Mouse (Mus musculus): ENCODE results near the gene Tecpr2. TPM values are rescaled to one million over a fixed set of nuclear protein-coding genes. Genes with fewer than 3 reads are reported as not detected.

Gene Tecpr2
- polyA plus RNA-seq (2015; fragmentation: Nextera tagmentation; extraction: Ambion mirVana), result 5.0 and 5.4 TPM in 2 replicates

DNA sequence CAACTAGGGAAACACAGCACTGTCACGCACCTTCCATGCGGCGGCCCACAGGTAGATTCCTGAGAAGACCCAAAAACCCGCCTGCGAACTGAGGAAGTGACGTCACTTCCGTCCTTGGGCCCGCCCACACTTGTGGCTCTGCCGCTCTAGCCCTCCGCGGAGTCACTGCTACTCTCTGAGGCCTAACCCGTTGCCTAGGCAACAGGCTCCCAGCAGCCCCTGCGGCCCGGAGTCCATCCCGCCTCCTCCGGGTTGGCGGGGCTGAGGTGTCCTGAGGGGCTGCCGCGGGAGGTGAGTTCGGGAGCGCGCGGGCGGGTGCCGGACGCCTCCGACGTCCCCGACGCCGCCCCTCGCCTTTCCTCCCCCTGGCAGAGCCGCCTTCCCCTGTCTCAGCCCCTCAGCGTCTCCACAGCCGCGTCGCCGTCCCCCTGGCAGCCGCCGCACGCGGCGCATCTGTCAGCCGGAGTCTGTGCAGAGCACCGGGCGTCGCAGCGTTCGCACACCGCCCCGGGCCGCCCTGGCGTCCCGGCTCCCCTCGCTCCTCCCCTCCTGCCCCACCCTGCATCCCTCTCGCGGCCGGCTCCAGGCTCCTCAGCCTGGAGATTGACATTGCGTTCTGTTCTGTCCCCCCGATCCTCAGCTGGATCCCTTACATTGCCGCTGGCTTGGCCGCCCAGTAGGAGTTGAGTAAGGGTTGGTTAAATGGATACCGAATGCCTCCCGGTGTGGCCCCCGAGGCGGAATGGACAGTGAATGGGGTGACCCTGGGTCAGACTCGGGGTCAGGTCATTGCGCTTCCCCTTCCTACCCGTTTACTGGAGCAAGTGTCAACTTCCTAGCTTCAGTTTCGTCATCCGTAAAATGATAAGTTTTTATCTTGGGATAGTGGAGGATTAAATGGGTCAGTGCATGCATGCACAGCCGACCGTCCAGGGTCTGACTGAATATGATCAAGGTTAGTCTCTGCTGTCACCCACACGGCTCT is at the start of gene Tecpr2, which contains the start of gene Cinp:
Gene Tecpr2, plus strand, starts transcription at position 229 of the 985 bp plus-strand sequence.
Gene Cinp, minus strand, starts transcription at position 110 of the 985 bp plus-strand sequence.
- under 1% methylated on average over 69 of the region's 74 CpGs for WGBS
- peak; percentile 99 for ATAC-seq (ENCODE audit: insufficient number of reproducible peaks, insufficient read depth, low FRiP score, low TSS enrichment, low read depth)
- H3K4me2 ChIP-seq, result peak within 1 kb of the TSS; percentile 88
- H3K4me3 ChIP-seq, result peak within 1 kb of the TSS; percentile 79
- H3K9me3 ChIP-seq, result no peaks in the 10 kb centered on the region
- peaks cover 17% of the 10 kb centered on the region for H3K4me1 ChIP-seq
- peak within 1 kb of the TSS; percentile 84 for H3K9ac ChIP-seq
- H3K36me3 ChIP-seq, result no peaks in the 10 kb centered on the region
- H3K27me3 ChIP-seq, result no peaks in the 10 kb centered on the region
- H3K27ac ChIP-seq, result peak within 1 kb of the TSS; percentile 85

DNA sequence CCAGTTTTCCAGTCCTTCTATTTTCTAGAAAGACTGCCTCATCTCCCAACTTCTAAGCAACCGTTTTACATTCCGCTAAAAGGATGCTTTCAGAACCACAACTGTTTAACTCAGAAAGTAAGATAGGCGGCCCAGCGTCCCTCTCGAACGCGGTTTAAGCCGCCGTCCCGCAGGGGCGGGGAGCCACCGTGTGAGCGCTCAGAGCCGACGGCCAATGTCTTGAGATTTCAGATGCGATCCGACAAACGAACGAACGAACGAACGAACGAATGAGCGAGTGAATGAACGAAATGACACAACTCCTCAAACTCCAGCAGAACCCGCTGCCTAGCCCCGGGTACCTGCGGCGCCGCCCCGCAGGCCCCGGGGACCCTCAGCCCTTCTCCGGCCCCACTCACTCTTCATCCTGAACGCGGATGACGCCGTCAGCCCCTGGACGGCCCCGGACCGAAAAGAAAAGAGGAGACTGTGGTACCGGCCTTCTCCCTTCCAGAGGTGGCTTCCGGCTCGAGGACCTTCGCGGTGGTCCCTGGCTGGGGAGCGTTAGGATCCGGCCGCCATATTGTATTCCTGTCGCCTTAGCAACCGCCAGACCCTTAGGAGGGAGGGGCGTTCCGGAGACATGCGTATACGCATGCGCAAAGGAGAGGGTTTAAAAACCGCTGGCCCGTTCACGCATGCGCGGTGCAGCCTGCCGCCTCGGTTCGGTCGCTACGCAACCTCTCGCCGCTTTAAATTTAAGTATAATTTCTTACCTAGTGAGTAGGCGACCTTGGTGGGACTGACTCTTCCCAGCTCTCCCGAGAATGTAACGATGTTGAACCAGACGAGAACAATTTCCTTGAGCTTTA is 48.5 kb upstream of the Tecpr2 start, which contains the start of gene Mok:
Gene Mok, minus strand, starts transcription at position 592 of the 851 bp plus-strand sequence.
- no peaks in the 10 kb centered on the region for H3K9me3 ChIP-seq
- H3K36me3 ChIP-seq, result no peaks in the 10 kb centered on the region
- ATAC-seq (ENCODE audit: insufficient number of reproducible peaks, insufficient read depth, low FRiP score, low TSS enrichment, low read depth), result peak; percentile 69; the same call in 1 of the 2 replicates
- H3K4me2 ChIP-seq, result peak within 1 kb of the TSS; percentile 65
- under 1% methylated on average over 71 of the region's 71 CpGs for WGBS
- H3K4me1 ChIP-seq, result peaks cover 27% of the 10 kb centered on the region
- peak within 1 kb of the TSS; percentile 73 for H3K4me3 ChIP-seq
- H3K27me3 ChIP-seq, result 0 out of 2 replicates have a peak, but pooled peaks cover 3% of the 10 kb centered on the region
- H3K27ac ChIP-seq, result peak within 1 kb of the TSS; percentile 12; the same call in 1 of the 2 replicates
- peak within 1 kb of the TSS; percentile 76 for H3K9ac ChIP-seq

GRCm38 (mm10) chr12:110841731-110842493 is 47.2 kb upstream of the Tecpr2 start:
- peaks cover 14% of the 10 kb centered on the region for H3K27me3 ChIP-seq
- H3K9ac ChIP-seq, result no peak overlapping the region
- H3K4me3 ChIP-seq, result no peak overlapping the region
- H3K27ac ChIP-seq, result no peak overlapping the region
- no peaks in the 10 kb centered on the region for H3K9me3 ChIP-seq
- no peaks in the 10 kb centered on the region for H3K36me3 ChIP-seq
- H3K4me2 ChIP-seq, result no peak overlapping the region
- peaks cover 32% of the 10 kb centered on the region for H3K4me1 ChIP-seq
- no peak for ATAC-seq (ENCODE audit: insufficient number of reproducible peaks, insufficient read depth, low FRiP score, low TSS enrichment, low read depth)
- WGBS, result 68% methylated on average over 5 of the region's 5 CpGs

- 19% methylated on average over 32 of the region's 32 CpGs for WGBS
- peak overlapping the region; percentile 51 for H3K4me3 ChIP-seq
- H3K9me3 ChIP-seq, result no peaks in the 10 kb centered on the region
- peak; percentile 11; the same call in 1 of the 2 replicates for ATAC-seq (ENCODE audit: insufficient number of reproducible peaks, insufficient read depth, low FRiP score, low TSS enrichment, low read depth)
- peaks cover 16% of the 10 kb centered on the region for H3K27me3 ChIP-seq
- no peaks in the 10 kb centered on the region for H3K36me3 ChIP-seq
- H3K9ac ChIP-seq, result peak overlapping the region; percentile 71
- H3K27ac ChIP-seq, result no peak overlapping the region
- H3K4me2 ChIP-seq, result peak overlapping the region; percentile 67
- H3K4me1 ChIP-seq, result peaks cover 23% of the 10 kb centered on the region
Observed at GRCm38 (mm10) chr12:110843194-110844048, 45.6 kb upstream of the Tecpr2 start.

GRCm38 (mm10) chr12:110844227-110845130 is 44.6 kb upstream of the Tecpr2 start:
- Histone ChIP-seq H3K4me2 (peak overlapping the region; percentile 67), H3K4me3 (peak overlapping the region; percentile 51), H3K4me1 (peaks cover 23% of the 10 kb centered on the region), H3K9ac (peak overlapping the region; percentile 71), H3K27ac (peak overlapping the region; percentile 56), H3K27me3 (peaks cover 16% of the 10 kb centered on the region), H3K36me3 (no peaks in the 10 kb centered on the region), H3K9me3 (no peaks in the 10 kb centered on the region)
- no peak for ATAC-seq (ENCODE audit: insufficient number of reproducible peaks, insufficient read depth, low FRiP score, low TSS enrichment, low read depth)
- WGBS, result 1% methylated on average over 42 of the region's 42 CpGs

DNA sequence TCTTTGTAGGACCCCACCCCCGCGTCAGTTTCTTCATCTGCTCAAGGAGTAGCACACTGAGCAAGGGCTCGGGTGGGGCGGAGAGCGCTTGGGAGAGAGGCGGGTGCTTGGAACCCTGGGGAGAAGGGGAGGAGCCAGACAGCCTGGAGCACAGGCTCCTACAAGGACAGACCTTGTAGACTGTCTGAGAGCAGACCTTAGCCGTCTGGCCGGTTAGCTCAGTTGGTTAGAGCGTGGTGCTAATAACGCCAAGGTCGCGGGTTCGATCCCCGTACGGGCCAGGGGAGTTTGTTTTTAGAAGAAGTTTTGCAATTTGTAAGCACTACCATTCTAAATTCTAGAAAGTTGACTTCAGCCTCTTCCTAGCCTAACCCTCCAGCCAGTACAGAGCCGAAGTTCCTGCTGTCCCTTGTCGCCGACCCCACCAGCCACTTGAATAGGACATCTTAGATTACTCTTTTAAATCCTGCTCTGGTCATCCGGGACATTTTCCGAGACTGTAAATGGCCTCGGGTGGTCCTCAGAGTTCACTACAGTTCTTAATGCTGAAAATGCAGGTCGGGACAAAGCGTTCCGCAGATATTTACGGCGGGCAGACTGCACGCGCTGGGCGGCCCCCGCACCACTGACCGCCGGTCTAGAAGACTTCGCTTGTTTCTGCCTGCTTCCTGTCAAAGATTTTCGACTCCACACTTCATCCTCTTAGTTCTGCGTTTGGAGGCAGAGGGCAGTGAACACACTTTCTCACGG is 43.8 kb upstream of the Tecpr2 start:
- Histone ChIP-seq H3K9ac (peak overlapping the region; percentile 71), H3K4me2 (peak overlapping the region; percentile 67), H3K27me3 (peaks cover 16% of the 10 kb centered on the region), H3K27ac (peak overlapping the region; percentile 56), H3K36me3 (no peaks in the 10 kb centered on the region), H3K9me3 (no peaks in the 10 kb centered on the region), H3K4me1 (peaks cover 18% of the 10 kb centered on the region), H3K4me3 (peak overlapping the region; percentile 51)
- peak; percentile 80 for ATAC-seq (ENCODE audit: insufficient number of reproducible peaks, insufficient read depth, low FRiP score, low TSS enrichment, low read depth)
- under 1% methylated on average over 36 of the region's 36 CpGs for WGBS

DNA sequence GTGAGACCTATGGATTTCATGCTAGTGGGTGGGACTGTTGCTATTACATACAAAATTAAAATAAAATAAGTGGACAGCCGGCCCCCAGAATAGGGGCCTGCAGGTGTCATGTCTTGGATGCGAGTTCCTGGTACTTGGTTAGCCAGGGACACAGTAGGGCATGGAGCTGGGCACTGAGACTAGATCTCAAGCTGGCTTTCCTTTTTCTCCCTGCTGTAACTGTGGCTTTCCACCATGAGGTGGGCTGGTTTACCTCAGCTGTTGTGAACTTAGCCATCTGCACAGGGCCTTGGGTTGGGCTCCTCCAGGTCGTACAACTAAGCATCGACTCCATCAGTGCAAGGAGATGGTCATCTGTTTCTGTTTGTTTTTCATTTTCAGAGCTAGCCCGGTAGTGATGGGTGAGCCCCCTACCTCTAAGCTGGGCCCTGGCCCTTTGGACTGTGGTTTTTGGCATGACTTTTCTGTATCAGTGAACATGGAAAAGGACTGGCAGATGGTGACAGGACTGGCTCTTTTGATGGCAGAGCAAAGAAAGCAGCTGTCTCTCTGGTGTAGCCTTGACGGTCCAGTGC is 42.8 kb upstream of the Tecpr2 start:
- WGBS, result 71% methylated on average over 6 of the region's 6 CpGs
- Histone ChIP-seq H3K36me3 (no peaks in the 10 kb centered on the region), H3K4me1 (peaks cover 25% of the 10 kb centered on the region), H3K4me2 (peak overlapping the region; percentile 67), H3K4me3 (peak overlapping the region; percentile 51), H3K27ac (no peak overlapping the region), H3K9ac (peak overlapping the region; percentile 71), H3K27me3 (peaks cover 16% of the 10 kb centered on the region), H3K9me3 (no peaks in the 10 kb centered on the region)
- ATAC-seq (ENCODE audit: insufficient number of reproducible peaks, insufficient read depth, low FRiP score, low TSS enrichment, low read depth), result no peak

GRCm38 (mm10) chr12:110850010-110850928 is 38.8 kb upstream of the Tecpr2 start, which contains the start of gene Zfp839:
Gene Zfp839 (plus strand): TSS chr12:110850253.
- H3K9ac ChIP-seq, result peak within 1 kb of the TSS; percentile 93
- H3K4me1 ChIP-seq, result peaks cover 27% of the 10 kb centered on the region
- peak; percentile 69 for ATAC-seq (ENCODE audit: insufficient number of reproducible peaks, insufficient read depth, low FRiP score, low TSS enrichment, low read depth)
- no peaks in the 10 kb centered on the region for H3K9me3 ChIP-seq
- peak within 1 kb of the TSS; percentile 91 for H3K4me3 ChIP-seq
- peak within 1 kb of the TSS; percentile 74 for H3K27ac ChIP-seq
- under 1% methylated on average over 89 of the region's 89 CpGs for WGBS
- peak within 1 kb of the TSS; percentile 80 for H3K4me2 ChIP-seq
- peaks cover 13% of the 10 kb centered on the region for H3K27me3 ChIP-seq
- H3K36me3 ChIP-seq, result peaks cover 11% of the 10 kb centered on the region

Data from embryonic facial prominence, embryonic 13.5 days (tissue).